Mouse (Mus musculus): Measurements from ENCODE around the gene Plekhm1. TPM values are rescaled to one million over a fixed set of nuclear protein-coding genes. Genes with fewer than 3 reads are reported as not detected.

Gene Plekhm1
- polyA plus RNA-seq, 1 experiment: 18.5 TPM

- no peak for DNase-seq
- no peaks in the 10 kb centered on the region for H3K4me1 ChIP-seq (ENCODE audit: control insufficient read depth, insufficient read depth, low read length)
- no peak overlapping the region for H3K4me3 ChIP-seq (replicated peaks; ENCODE audit: insufficient read depth, low read depth, low read length)
- TF ChIP-seq CTCF (IDR thresholded peaks at IDR 0.05; ENCODE audit: borderline replicate concordance, insufficient read depth, low read depth, low read length) (no peak), POLR2A (IDR thresholded peaks at IDR 0.05; ENCODE audit: borderline replicate concordance, insufficient read depth, low read length) (no peak)
- H3K27ac ChIP-seq (ENCODE audit: insufficient read depth, low read length): no peak overlapping the region
- no peaks in the 10 kb centered on the region for H3K27me3 ChIP-seq (ENCODE audit: control insufficient read depth, insufficient read depth, low read length)
- 59% methylated on average over 19 of the region's 19 CpGs for WGBS
These were observed 67.8 kb downstream of the Plekhm1 start for GRCm38 (mm10) chr11:103344494-103345332.

GRCm38 (mm10) chr11:103343881-103344280 lies 68.6 kb downstream of the Plekhm1 start:
- no peak for DNase-seq
- H3K4me1 ChIP-seq (ENCODE audit: control insufficient read depth, insufficient read depth, low read length): no peaks in the 10 kb centered on the region
- no peaks in the 10 kb centered on the region for H3K27me3 ChIP-seq (ENCODE audit: control insufficient read depth, insufficient read depth, low read length)
- no peak overlapping the region for H3K27ac ChIP-seq (ENCODE audit: insufficient read depth, low read length)
- WGBS: 84% methylated on average over 1 of the region's 1 CpGs
- no peak overlapping the region for H3K4me3 ChIP-seq (replicated peaks; ENCODE audit: insufficient read depth, low read depth, low read length)
- TF ChIP-seq CTCF (IDR thresholded peaks at IDR 0.05; ENCODE audit: borderline replicate concordance, insufficient read depth, low read depth, low read length) (no peak), POLR2A (IDR thresholded peaks at IDR 0.05; ENCODE audit: borderline replicate concordance, insufficient read depth, low read length) (no peak)

DNA sequence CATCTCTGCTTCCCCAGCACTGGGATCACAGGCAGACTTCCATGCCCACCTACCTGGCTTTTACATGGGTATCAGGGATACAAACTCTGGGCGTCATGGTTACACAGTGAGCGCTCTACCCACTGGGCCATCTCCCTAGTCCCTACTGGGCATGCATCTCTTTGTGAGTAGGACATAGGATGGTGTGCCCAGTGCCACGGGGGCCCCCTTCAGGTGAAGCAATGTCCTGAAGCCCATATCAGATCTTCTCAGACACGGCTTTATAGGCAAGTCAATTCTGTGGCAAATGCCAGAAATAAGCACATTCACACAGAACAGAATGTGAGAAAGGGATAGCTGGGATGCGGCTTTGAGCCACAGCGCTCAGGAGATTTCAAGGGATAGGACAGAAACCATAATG lies 69.4 kb downstream of the Plekhm1 start:
- Histone ChIP-seq H3K4me1 (ENCODE audit: control insufficient read depth, insufficient read depth, low read length) (no peaks in the 10 kb centered on the region), H3K27ac (ENCODE audit: insufficient read depth, low read length) (no peak overlapping the region), H3K4me3 (replicated peaks; ENCODE audit: insufficient read depth, low read depth, low read length) (no peak overlapping the region), H3K27me3 (ENCODE audit: control insufficient read depth, insufficient read depth, low read length) (no peaks in the 10 kb centered on the region)
- 84% methylated on average over 6 of the region's 6 CpGs for WGBS
- TF ChIP-seq POLR2A (IDR thresholded peaks at IDR 0.05; ENCODE audit: borderline replicate concordance, insufficient read depth, low read length) (no peak), CTCF (IDR thresholded peaks at IDR 0.05; ENCODE audit: borderline replicate concordance, insufficient read depth, low read depth, low read length) (no peak)
- no peak for DNase-seq

DNA sequence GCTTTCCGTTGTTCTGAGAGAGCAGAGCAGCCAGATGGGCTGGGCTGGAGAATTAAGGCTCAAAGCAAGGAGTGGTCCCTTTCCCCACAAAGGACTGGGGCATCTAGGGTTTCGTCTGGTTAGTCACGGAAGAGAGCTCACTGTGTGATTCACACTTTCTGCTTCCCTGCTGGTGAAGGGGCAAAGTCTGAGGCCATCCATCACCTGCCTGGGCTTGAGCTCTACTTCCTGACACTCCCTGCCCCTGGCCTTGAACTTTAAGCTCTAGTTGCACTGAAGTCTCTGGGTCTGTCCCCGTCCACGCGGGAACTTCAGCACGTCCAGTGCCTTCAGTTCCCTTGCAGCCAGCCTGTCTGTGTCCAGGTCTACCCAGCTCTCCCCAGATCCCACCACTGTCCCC lies 71.8 kb downstream of the Plekhm1 start:
- H3K4me3 ChIP-seq (replicated peaks; ENCODE audit: insufficient read depth, low read depth, low read length): no peak overlapping the region
- no peak for TF ChIP-seq POLR2A (IDR thresholded peaks at IDR 0.05; ENCODE audit: borderline replicate concordance, insufficient read depth, low read length)
- H3K27ac ChIP-seq (ENCODE audit: insufficient read depth, low read length): no peak overlapping the region
- WGBS: 63% methylated on average over 7 of the region's 7 CpGs
- no peaks in the 10 kb centered on the region for H3K4me1 ChIP-seq (ENCODE audit: control insufficient read depth, insufficient read depth, low read length)
- H3K27me3 ChIP-seq (ENCODE audit: control insufficient read depth, insufficient read depth, low read length): no peaks in the 10 kb centered on the region
- DNase-seq: no peak

DNA sequence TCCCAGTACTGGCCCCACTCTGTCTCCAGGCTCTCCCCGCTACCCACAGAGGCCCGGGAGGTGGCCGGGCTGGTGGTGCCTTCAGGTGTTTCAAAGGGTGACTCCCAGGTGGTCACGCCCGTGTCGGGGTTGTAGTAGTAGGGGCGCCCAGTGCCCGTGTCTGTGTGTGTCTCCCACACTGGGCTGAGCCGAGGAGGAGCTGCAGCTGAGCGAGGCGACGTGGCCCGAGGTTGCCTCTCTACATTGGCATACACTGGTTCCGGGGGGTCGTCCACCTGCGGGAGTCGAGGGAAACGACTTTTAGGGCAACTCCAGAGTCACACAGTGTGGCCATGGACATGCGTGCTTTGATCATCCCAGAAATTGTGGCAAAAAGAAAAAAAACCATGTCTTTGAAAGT lies 72.4 kb downstream of the Plekhm1 start:
- no peaks in the 10 kb centered on the region for H3K4me1 ChIP-seq (ENCODE audit: control insufficient read depth, insufficient read depth, low read length)
- H3K4me3 ChIP-seq (replicated peaks; ENCODE audit: insufficient read depth, low read depth, low read length): no peak overlapping the region
- H3K27me3 ChIP-seq (ENCODE audit: control insufficient read depth, insufficient read depth, low read length): no peaks in the 10 kb centered on the region
- DNase-seq: no peak
- no peak for TF ChIP-seq POLR2A (IDR thresholded peaks at IDR 0.05; ENCODE audit: borderline replicate concordance, insufficient read depth, low read length)
- TF ChIP-seq CTCF (IDR thresholded peaks at IDR 0.05; ENCODE audit: borderline replicate concordance, insufficient read depth, low read depth, low read length): no peak
- no peak overlapping the region for H3K27ac ChIP-seq (ENCODE audit: insufficient read depth, low read length)
- 77% methylated on average over 19 of the region's 19 CpGs for WGBS

DNA sequence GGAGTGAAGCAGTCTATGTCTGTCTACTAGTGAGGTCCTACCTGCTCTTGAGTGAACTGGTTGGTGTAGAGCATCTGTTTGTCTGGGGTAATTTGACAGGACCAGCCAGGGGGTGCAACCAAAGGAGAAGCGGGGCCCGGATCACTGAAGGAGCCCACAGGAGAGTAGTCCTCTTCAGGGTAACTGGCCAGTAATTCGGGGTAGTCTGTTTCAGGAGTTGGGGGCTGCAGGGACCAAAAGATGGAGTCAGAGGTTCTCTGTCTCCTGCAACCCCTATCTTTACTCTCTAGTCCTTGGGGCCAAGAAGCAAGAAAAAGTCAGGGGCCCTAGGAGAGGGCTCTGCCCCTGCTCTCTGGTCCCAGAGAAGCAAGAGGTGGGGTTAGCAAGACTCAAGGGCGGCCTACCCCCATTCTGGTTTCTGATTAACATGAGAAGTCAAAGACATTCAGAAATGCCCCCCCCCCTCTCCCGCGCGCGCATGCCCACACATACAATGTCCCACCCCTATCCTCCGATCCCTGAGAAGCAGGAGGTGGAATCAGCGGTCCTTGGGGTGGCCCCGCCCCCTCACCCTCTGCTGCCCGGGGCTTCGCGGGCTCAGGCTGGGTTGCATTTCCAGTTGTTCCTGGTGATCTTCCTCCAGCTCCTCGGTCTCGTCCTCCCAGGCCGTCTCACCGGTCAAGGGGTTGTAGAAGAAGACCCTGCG lies 72.9 kb downstream of the Plekhm1 start:
- TF ChIP-seq POLR2A (IDR thresholded peaks at IDR 0.05; ENCODE audit: borderline replicate concordance, insufficient read depth, low read length) (no peak), CTCF (IDR thresholded peaks at IDR 0.05; ENCODE audit: borderline replicate concordance, insufficient read depth, low read depth, low read length) (no peak)
- no peak for DNase-seq
- no peak overlapping the region for H3K27ac ChIP-seq (ENCODE audit: insufficient read depth, low read length)
- H3K4me3 ChIP-seq (replicated peaks; ENCODE audit: insufficient read depth, low read depth, low read length): no peak overlapping the region
- WGBS: 46% methylated on average over 19 of the region's 19 CpGs
- H3K4me1 ChIP-seq (ENCODE audit: control insufficient read depth, insufficient read depth, low read length): no peaks in the 10 kb centered on the region
- H3K27me3 ChIP-seq (ENCODE audit: control insufficient read depth, insufficient read depth, low read length): no peaks in the 10 kb centered on the region

GRCm38 (mm10) chr11:103338671-103339070 lies 73.8 kb downstream of the Plekhm1 start:
- no peak for TF ChIP-seq CTCF (IDR thresholded peaks at IDR 0.05; ENCODE audit: borderline replicate concordance, insufficient read depth, low read depth, low read length)
- TF ChIP-seq POLR2A (IDR thresholded peaks at IDR 0.05; ENCODE audit: borderline replicate concordance, insufficient read depth, low read length): no peak
- DNase-seq: no peak
- H3K4me1 ChIP-seq (ENCODE audit: control insufficient read depth, insufficient read depth, low read length): no peaks in the 10 kb centered on the region
- H3K27ac ChIP-seq (ENCODE audit: insufficient read depth, low read length): no peak overlapping the region
- no peaks in the 10 kb centered on the region for H3K27me3 ChIP-seq (ENCODE audit: control insufficient read depth, insufficient read depth, low read length)
- no peak overlapping the region for H3K4me3 ChIP-seq (replicated peaks; ENCODE audit: insufficient read depth, low read depth, low read length)
- 91% methylated on average over 6 of the region's 6 CpGs for WGBS

GRCm38 (mm10) chr11:103338119-103338518 lies 74.4 kb downstream of the Plekhm1 start:
- TF ChIP-seq POLR2A (IDR thresholded peaks at IDR 0.05; ENCODE audit: borderline replicate concordance, insufficient read depth, low read length) (no peak), CTCF (IDR thresholded peaks at IDR 0.05; ENCODE audit: borderline replicate concordance, insufficient read depth, low read depth, low read length) (no peak)
- WGBS: 91% methylated on average over 7 of the region's 7 CpGs
- Histone ChIP-seq H3K4me1 (ENCODE audit: control insufficient read depth, insufficient read depth, low read length) (no peaks in the 10 kb centered on the region), H3K27me3 (ENCODE audit: control insufficient read depth, insufficient read depth, low read length) (no peaks in the 10 kb centered on the region), H3K4me3 (replicated peaks; ENCODE audit: insufficient read depth, low read depth, low read length) (no peak overlapping the region), H3K27ac (ENCODE audit: insufficient read depth, low read length) (no peak overlapping the region)
- DNase-seq: no peak
